Mouse (Mus musculus) cerebellum, adult 2 months (tissue): ENCODE measurements around the gene Pdgfb.

Source experiments
- CTCF ChIP-seq: fragments of 200-500 bp; IDR thresholded peaks from 2 replicates; pipeline ENCODE4 v1.5.1; 2011; ENCODE audit warnings: low read depth, mild to moderate bottlenecking, control low read depth, low read length, moderate library complexity, borderline replicate concordance; ENCODE audit not compliant: insufficient read depth
- POLR2A ChIP-seq: fragments of 200-500 bp; IDR thresholded peaks from 2 replicates; pipeline ENCODE4 v1.6.1; 2011; ENCODE audit warnings: low read length, control low read depth, borderline replicate concordance; ENCODE audit not compliant: insufficient read depth

- TF ChIP-seq POLR2A (no peak), CTCF (no peak)
Measured at GRCm38 (mm10) chr15:79972186-79972585, 42.6 kb downstream of the Pdgfb start.
